Mouse (Mus musculus): ENCODE measurements around the gene Nif3l1. TPM values are rescaled to one million over a fixed set of nuclear protein-coding genes. Genes with fewer than 3 reads are reported as not detected.

The Nif3l1 gene
- polyA plus RNA-seq (2014; fragmentation: Illumina TruSeq; extraction: RNeasy Lipid Tissue Mini Kit (QIAGEN cat#74804); ENCODE audit: low read depth, low replicate concordance), result 16.3 TPM

DNA sequence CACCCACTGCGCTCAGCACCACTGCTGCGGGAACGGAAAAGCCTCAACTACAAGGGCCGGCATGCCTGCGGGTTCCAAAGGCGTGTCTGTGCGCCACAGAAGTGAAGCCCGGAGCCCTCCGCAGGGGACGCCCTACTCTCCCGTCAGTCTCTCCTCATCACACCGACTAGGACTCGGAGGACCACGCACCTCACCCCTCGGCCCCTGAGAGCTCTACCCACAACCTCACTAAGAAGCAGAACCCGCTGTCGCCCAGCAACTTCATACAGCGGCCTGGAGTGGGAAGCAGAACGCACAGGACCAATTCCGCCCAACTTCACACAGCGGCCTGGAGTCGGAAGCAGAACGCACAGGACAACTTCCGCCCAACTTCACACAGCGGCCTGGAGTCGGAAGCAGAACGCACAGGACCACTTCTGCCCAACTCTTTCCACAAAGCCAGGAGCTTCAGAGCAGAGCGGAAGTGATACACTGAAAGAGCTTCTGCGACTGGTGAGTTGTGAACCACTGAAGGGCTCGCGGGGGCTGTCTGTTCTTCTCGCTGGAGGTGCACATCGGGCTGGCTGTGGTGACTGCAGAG is at the start of gene Nif3l1, which contains the start of gene Ppil3:
TSS of gene Nif3l1 (plus strand) at position 9 of the 580 bp plus-strand sequence.
TSS of gene Ppil3 (minus strand) at position 344 of the 580 bp plus-strand sequence.

GRCm38 (mm10) chr1:58423371-58424248 is 21.3 kb upstream of the Nif3l1 start, which contains the start of gene Clk1:
TSS of gene Clk1 (minus strand) at chr1:58424066.

GRCm38 (mm10) chr1:58504577-58505254 is 59.8 kb downstream of the Nif3l1 start, which contains the start of gene Orc2:
TSS of gene Orc2 (minus strand) at chr1:58505109.

Other genes with a start within 250 kb of the Nif3l1 start
- gene Aox4, start 234.8 kb upstream of the Nif3l1 start, polyA plus RNA-seq (2014; fragmentation: Illumina TruSeq; extraction: RNeasy Lipid Tissue Mini Kit (QIAGEN cat#74804); ENCODE audit: low read depth, low replicate concordance), result not detected
- gene Aox2, start 166.8 kb upstream of the Nif3l1 start, polyA plus RNA-seq (2014; fragmentation: Illumina TruSeq; extraction: RNeasy Lipid Tissue Mini Kit (QIAGEN cat#74804); ENCODE audit: low read depth, low replicate concordance), result not detected
- gene Bzw1, start 52.3 kb upstream of the Nif3l1 start, polyA plus RNA-seq (2014; fragmentation: Illumina TruSeq; extraction: RNeasy Lipid Tissue Mini Kit (QIAGEN cat#74804); ENCODE audit: low read depth, low replicate concordance), result 67.4 TPM
- gene Clk1, start 21.1 kb upstream of the Nif3l1 start, polyA plus RNA-seq (2014; fragmentation: Illumina TruSeq; extraction: RNeasy Lipid Tissue Mini Kit (QIAGEN cat#74804); ENCODE audit: low read depth, low replicate concordance), result 141 TPM
- 36.6 TPM for gene Ppil3, start 335 bp downstream of the Nif3l1 start, polyA plus RNA-seq (2014; fragmentation: Illumina TruSeq; extraction: RNeasy Lipid Tissue Mini Kit (QIAGEN cat#74804); ENCODE audit: low read depth, low replicate concordance)
- gene Orc2, start 60.0 kb downstream of the Nif3l1 start, polyA plus RNA-seq (2014; fragmentation: Illumina TruSeq; extraction: RNeasy Lipid Tissue Mini Kit (QIAGEN cat#74804); ENCODE audit: low read depth, low replicate concordance), result 9.6 TPM
- 5.8 TPM for gene Fam126b, start 141.2 kb downstream of the Nif3l1 start, polyA plus RNA-seq (2014; fragmentation: Illumina TruSeq; extraction: RNeasy Lipid Tissue Mini Kit (QIAGEN cat#74804); ENCODE audit: low read depth, low replicate concordance)
- 369 TPM for gene Ndufb3, start 141.2 kb downstream of the Nif3l1 start, polyA plus RNA-seq (2014; fragmentation: Illumina TruSeq; extraction: RNeasy Lipid Tissue Mini Kit (QIAGEN cat#74804); ENCODE audit: low read depth, low replicate concordance)

All from heart, adult 10 weeks (tissue).